ENCODE assay signal across 9 mouse cellular contexts in the genomic region with DNA sequence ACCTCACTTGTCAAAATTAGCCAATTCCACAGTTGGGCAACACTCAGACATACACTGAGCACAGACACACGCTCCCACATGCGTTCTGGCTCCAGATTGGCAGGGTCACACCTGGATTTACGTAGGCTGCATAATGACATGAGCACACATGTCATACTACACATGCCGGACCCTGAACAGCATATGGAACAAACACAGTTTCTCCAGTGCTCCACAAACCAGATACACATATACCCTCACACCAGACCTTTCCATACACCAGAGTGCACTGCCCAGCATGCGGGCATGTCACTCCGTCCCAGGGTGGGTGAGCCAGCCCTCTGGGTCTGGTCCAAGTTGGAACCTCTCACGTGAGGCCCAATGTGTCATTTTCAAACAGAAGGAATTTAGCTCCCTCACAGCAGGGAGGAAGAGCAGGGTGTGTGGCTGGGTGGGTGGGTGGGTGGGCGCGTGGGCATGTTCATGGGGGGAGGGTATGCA. TPM values are rescaled to one million over a fixed set of nuclear protein-coding genes. Genes with fewer than 3 reads are reported as not detected.
A peak's percentile ranks its signal among the peaks of the same experiment; 100 is the strongest.
DNase-seq lines count a peak whose midpoint lies in the region.
"Had no signal": no experiment of that assay in that cellular context is flagged by ENCODE, and none has a peak within 500 bp of the region (broad histone marks: within the 10 kb centered on the region; RNA-seq: fewer than 3 reads in every experiment).

A gene (plus strand): TSS at position 430 of the 480 bp plus-strand sequence.

- intact Hi-C loops in left cerebral cortex, postnatal 36 days (cut with DNase I): loop anchor here (5.0 kb wide), 1 partner anchor 49 kb away; no protein-coding TSS in a partner anchor

- DNase-seq in left cerebral cortex, adult 18-20 months (ENCODE audit: low spot score in 2 of 2): peak; percentile 39 to 43
- no peak for DNase-seq in left cerebral cortex, adult 11 months (ENCODE audit: low spot score)
- DNase-seq in gonadal fat pad, adult 2 months (ENCODE audit: low read depth): peak; percentile 63
- DNase-seq in left cerebral cortex, postnatal 36 days (ENCODE audit: low spot score in 2 of 2): peak; percentile 61 to 67
- peak; percentile 57 to 74 for DNase-seq in right cerebral cortex, postnatal 10 days (ENCODE audit: low spot score in 2 of 2)
- no peak for DNase-seq in thymus, adult 18-20 months
- no peak for DNase-seq in gastrocnemius, adult 8-10 months (ENCODE audit: low spot score in 2 of 2)
- no peak for DNase-seq in heart, postnatal 4 days
- DNase-seq: heart, postnatal 36 days had no signal

RNA-seq across cellular contexts. Expression of the gene that starts here (rescaled TPM):
- total RNA-seq in left cerebral cortex, adult 18-20 months (2021): 100 to 1,000 TPM; 141 to 144 TPM
- polyA plus RNA-seq in gonadal fat pad, adult 2 months (2012; rRNA removed): 0.12 and 0.25 TPM in 2 replicates
- total RNA-seq in left cerebral cortex, postnatal 36 days (2021): 100 to 1,000 TPM; 157 to 166 TPM
- total RNA-seq in gastrocnemius, adult 8-10 months (2022): not detected
- total RNA-seq in heart, postnatal 4 days (2021): not detected
- total RNA-seq: heart, postnatal 36 days had no signal

Comparison
In these comparisons a context has a peak if more than half of its experiments do, and no peak if none do; other contexts are left out.
1. RNA of the gene that starts here (total RNA-seq): 157 to 166 TPM in left cerebral cortex, postnatal 36 days and 141 to 144 TPM in left cerebral cortex, adult 18-20 months; not detected in heart, postnatal 4 days and not detected in gastrocnemius, adult 8-10 months; every median in the first group is over 100 times any median in the second.
2. DNase-seq: peak in left cerebral cortex, adult 18-20 months (2 of 2), left cerebral cortex, postnatal 36 days (2 of 2) and right cerebral cortex, postnatal 10 days (2 of 2); none in left cerebral cortex, adult 11 months (single experiment), thymus, adult 18-20 months (0 of 2), gastrocnemius, adult 8-10 months (0 of 2) and heart, postnatal 4 days (single experiment).
3. Peak in DNase-seq in gonadal fat pad, adult 2 months; RNA of the gene not detected or under 1 TPM.